Mouse (Mus musculus): ENCODE measurements at regions not wholly inside any gene's neighbourhood (a gene's known extent, or its start where the extent isn't known, plus 50 kb on each side); places are given as distances from the start of the nearest gene placed in this dataset.

DNA sequence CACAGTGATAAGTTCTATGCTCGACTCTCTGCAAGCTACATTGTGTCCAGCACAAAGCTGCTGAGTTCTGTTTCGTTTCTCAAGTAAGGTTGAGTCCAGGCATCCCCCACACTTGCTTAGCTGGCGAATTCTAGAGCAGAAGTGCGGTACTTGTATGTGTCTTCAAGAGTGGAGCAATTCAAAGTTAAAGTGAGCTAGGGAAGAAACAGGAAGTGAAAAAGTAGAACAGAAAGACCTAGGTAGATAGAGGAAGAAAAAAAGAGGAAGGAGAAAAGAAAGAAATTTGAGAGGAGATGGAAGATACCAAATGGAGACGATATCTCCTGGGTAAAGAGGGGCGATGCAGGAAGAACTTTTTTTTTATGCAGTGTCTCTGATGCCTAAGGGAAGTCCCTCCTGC is 51.4 kb upstream of the Marcks start:
- TF ChIP-seq GATA1 (IDR thresholded peaks at IDR 0.05; ENCODE audit: borderline replicate concordance, low read length) = no peak
- no peak for TF ChIP-seq FLI1 (IDR thresholded peaks at IDR 0.05; ENCODE audit: low read length)
